Mouse (Mus musculus) spleen, postnatal 10 days (tissue): ENCODE results near the gene Hoxd11.

Experiments used
- DNase-seq, 2 experiments: peaks; one replicate each; pipeline ENCODE4 v3.0.0; 2021 to 2022; ENCODE audit warnings: low spot score in 2 of 2

The Hoxd11 gene

DNA sequence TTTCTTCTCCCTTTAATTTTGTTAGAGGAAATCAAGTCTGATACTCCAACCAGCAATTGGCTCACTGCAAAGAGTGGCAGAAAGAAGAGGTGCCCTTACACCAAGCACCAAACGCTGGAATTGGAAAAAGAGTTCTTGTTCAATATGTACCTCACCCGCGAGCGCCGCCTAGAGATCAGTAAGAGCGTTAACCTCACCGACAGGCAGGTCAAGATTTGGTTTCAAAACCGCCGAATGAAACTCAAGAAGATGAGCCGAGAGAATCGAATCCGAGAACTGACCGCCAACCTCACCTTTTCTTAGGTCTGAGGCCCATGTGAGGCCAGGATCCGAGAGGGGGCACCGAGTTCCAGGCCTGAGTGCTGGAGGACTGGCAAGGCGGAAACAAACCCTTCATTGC lies 14.7 kb downstream of the Hoxd11 start:
- no peak for DNase-seq

- DNase-seq = no peak
Observed at GRCm38 (mm10) chr2:74695383-74695782, 16.0 kb downstream of the Hoxd11 start.

- DNase-seq = no peak
Observed at GRCm38 (mm10) chr2:74695813-74696430, 16.6 kb downstream of the Hoxd11 start.

- DNase-seq = no peak
Observed at GRCm38 (mm10) chr2:74696442-74697335, 17.3 kb downstream of the Hoxd11 start.

DNA sequence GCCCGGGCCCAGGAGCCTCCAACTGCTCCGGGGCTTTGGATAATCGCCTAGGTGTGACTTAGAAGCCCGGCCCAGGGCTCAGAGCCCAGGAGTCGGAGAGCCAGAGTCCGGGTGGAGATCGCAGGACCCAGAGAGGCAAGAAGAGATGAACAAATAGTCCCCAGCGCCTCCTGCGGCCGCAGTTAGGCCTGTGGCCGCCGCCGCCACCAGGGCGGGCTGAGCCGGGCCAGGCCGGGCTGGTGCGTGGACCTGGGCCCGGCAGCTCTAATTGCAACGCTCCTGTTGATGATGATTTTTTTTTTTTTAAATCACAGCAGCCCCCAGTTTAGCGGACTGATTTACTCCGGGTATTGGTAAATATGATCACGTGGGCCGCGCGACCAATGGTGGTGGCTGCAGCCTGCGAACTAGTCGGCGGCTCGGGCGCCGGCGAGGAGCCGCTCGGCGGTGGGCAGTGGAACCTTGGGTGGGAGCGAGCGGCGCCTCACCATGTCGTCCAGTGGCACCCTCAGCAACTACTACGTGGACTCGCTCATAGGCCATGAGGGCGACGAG lies 18.3 kb downstream of the Hoxd11 start, which contains the start of gene Hoxd9:
Gene Hoxd9, plus strand, starts transcription at position 161 of the 555 bp plus-strand sequence.
- DNase-seq = no peak

DNA sequence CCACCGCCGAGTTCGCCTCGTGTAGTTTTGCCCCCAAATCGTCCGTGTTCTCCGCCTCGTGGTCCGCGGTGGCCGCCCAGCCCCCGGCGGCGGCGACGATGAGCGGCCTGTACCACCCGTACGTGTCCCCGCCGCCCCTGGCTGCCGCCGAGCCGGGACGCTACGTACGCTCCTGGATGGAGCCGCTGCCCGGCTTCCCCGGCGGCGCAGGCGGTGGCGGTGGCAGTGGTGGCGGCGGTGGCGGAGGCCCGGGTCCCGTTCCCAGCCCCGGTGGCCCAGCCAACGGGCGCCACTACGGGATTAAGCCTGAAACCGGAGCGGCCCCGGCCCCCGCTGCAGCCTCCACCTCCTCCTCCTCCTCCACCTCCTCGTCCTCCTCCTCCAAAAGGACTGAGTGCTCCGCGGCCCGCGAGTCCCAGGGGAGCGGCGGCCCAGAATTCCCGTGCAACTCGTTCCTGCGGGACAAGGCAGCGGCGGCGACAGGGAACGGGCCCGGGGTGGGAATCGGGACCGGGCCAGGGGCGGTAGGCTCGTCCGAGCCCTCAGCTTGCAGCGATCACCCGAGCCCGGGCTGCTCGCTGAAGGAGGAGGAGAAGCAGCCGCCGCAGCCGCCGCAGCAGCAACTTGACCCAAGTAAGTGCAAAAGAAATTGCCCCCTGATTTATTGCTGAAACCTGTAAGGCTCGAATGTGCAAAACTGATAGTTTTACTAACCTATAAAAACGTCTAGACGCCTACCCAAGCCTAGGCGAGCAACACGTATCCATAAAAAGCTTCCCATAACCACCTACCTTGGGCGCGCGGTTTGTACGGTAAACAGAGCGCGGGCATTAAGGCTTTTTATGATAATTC lies 19.1 kb downstream of the Hoxd11 start:
- no peak for DNase-seq

- no peak for DNase-seq
Observed at GRCm38 (mm10) chr2:74699053-74699430, 19.7 kb downstream of the Hoxd11 start.

GRCm38 (mm10) chr2:74699664-74700545 lies 20.5 kb downstream of the Hoxd11 start:
- DNase-seq = no peak

DNA sequence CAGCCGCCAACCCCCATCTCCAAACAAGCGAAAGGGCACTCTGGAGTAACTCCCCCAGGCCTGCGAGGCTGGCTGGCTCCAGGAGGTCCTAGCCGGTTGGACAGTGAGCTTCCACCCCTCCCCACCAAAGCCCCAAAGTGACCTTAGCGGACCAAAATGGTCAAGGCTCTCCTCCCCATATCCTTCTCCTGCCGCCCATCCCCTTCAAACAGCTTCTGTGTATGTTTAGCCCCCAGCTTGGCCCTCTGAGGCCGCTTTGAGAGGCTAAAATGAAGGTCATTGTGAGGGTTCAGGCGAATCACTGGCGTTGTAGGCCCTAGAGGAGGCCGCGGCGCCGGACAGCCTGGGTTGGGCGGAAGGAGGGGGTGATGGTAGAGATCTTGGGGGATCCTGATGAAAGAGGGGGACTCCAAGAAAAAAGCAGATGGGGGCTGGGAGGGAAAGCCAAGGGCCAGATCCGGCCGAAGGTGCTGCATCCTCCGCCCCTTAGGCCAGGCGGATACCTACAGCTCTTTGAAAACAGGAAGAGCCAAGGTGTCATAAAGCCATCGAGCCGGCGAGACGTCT lies 21.3 kb downstream of the Hoxd11 start:
- DNase-seq = no peak

- peak; percentile 44 to 77 for DNase-seq
Observed at GRCm38 (mm10) chr2:74701949-74702819, 22.8 kb downstream of the Hoxd11 start.

- no peak for DNase-seq
Observed at GRCm38 (mm10) chr2:74702820-74703219, 23.5 kb downstream of the Hoxd11 start.

- no peak for DNase-seq
Observed at GRCm38 (mm10) chr2:74703317-74703716, 24.0 kb downstream of the Hoxd11 start.

GRCm38 (mm10) chr2:74703720-74704392 lies 24.5 kb downstream of the Hoxd11 start:
- DNase-seq = no peak

DNA sequence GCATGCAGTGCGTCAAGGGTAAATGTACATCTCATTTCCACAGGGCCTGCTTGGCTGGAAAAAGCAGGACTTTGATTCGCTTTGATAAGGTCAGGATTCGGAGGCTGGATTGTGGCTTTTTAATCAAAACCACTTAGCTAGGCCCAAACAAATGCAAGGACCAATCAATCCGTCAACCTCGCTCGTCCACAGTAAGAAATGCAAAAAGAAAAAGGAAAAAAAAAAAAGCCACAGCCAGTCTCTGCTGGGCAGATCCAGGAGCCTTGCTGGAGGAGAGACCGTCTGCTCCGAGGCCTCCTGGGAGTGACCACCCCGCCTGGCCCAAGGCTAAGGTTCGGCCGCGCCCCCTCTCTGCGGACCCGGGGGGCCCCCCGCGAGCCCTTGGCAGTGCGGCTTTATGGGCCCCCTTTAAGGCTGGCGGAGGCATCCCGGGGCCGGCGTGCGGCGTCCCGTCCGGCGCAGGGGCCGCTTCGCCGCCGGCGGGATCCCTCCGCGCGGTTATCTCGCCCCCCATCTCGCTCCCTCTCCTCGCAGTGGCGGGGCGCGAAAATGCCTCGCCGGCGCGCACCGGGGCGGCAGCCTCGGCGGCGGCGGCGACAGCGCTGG lies 25.1 kb downstream of the Hoxd11 start, which contains the start of gene Hoxd8:
Gene Hoxd8, plus strand, starts transcription at position 223 of the 606 bp plus-strand sequence.
- DNase-seq = no peak

GRCm38 (mm10) chr2:74704999-74705466 lies 25.7 kb downstream of the Hoxd11 start:
- DNase-seq = no peak

DNA sequence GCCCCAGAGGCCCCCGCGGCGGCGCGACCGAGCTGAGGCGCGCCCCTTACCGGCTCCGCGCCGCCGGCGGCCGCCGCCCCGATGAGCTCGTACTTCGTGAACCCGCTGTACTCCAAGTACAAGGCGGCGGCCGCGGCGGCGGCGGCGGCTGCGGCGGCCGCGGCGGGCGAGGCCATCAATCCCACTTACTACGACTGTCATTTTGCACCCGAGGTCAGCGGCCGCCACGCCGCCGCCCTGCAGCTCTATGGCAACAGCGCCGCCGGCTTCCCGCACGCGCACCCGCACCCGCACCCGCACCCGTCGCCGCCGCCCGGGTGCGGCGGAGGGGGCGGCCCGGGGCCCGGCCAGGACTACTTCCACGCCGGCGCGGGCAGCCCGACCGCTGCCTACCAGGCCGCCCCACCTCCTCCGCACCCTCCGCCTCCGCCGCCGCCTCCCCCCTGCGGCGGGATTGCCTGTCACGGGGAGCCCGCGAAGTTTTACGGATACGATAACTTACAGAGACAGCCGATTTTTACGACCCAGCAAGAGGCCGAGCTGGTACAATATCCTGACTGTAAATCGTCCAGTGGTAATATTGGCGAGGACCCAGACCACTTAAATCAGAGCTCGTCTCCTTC lies 26.2 kb downstream of the Hoxd11 start:
- DNase-seq = no peak

DNA sequence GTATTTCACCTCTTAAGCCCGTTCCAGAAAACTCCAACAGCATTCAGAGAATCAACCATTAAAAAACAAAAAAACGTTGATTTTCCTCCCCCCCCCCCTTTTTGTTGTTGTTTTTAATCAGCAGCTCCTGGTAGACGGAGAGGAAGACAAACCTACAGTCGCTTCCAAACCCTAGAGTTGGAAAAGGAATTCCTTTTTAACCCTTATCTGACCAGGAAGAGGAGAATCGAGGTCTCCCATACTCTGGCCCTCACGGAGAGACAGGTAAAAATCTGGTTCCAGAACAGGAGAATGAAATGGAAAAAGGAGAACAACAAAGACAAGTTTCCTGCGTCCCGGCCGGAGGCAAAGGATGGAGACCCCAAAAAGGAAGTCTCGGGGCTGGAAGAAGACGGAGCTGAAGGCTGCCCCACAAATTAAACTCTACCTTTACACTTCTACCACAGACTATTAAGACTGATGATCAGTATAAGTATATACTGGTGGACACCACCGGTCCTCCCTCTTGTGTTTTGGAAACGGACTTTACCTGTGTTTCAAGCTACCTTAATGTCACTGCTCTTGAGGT lies 27.1 kb downstream of the Hoxd11 start:
- DNase-seq = no peak
